In the genomic region with DNA sequence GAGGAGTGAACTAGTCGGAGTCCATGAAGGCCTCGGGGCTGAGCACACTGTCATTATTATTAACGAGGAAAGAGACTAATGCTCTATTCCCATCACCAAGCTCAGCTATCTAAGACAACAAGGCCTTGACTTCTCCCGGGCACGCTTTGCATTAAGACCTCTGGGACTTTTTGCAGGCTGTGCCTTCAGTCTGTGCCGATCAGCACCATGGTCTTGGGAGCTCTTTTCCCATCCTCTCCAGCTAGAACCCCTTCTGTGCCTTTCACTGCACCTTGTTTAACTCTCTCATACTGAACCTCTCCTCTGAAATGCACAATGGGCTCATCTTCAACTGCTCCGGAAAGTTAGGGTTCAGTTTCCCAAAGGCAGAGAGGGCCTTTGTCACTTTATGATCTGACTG, we compare ENCODE assay signal across 13 mouse cellular contexts. TPM values are rescaled to one million over a fixed set of nuclear protein-coding genes. Genes with fewer than 3 reads are reported as not detected.
"Had no signal": no experiment of that assay in that cellular context is flagged by ENCODE, and none has a peak within 500 bp of the region (broad histone marks: within the 10 kb centered on the region; RNA-seq: fewer than 3 reads in every experiment).

No protein-coding gene starts in this region.

- H3K27me3 ChIP-seq: limb, embryonic 13.5 days had no signal

- H3K9me3 ChIP-seq: limb, embryonic 13.5 days had no signal

- H3K27ac ChIP-seq: left cerebral cortex, adult 2 months; limb, embryonic 13.5 days; liver, embryonic 14.5 days had no signal

- H3K4me3 ChIP-seq: left cerebral cortex, adult 2 months; limb, embryonic 13.5 days; myocyte had no signal

- H3K36me3 ChIP-seq: limb, embryonic 13.5 days had no signal

- H3K4me2 ChIP-seq: limb, embryonic 13.5 days had no signal

- H3K9ac ChIP-seq: limb, embryonic 13.5 days; liver, embryonic 14.5 days had no signal

- DNase-seq: kidney, adult 2 months; kidney, postnatal 25 days; lung, adult 18-20 months; right cerebral cortex, adult 18-20 months; right cerebral cortex, postnatal 25 days; thymus, postnatal 4 days had no signal

RNA-seq across cellular contexts. Expression of gene Igdcc3, which starts 49.3 kb away (rescaled TPM):
- polyA plus RNA-seq: liver, adult 2 months; myocyte; small intestine, adult 2 months; thymus, postnatal 0 days had no signal
